Mouse (Mus musculus) myocyte (in vitro differentiated cells): ENCODE results near the gene Hspb6.

Experiments used
- E2F4 ChIP-seq: IDR thresholded peaks from one replicate; pipeline ENCODE4 v1.6.1; 2011; ENCODE audit warnings: mild to moderate bottlenecking, control low read depth, moderate library complexity; ENCODE audit not compliant: insufficient read depth
- MAX ChIP-seq: IDR thresholded peaks from one replicate; pipeline ENCODE4 v1.6.1; 2011; ENCODE audit warnings: low read depth, mild to moderate bottlenecking, control low read depth
- MYOD1 ChIP-seq, 3 experiments: IDR thresholded peaks; one replicate each; pipeline ENCODE4 v1.6.1; 2011; ENCODE audit warnings: control low read depth in 2 of 3, low read depth in 2 of 3, mild to moderate bottlenecking in 2 of 3, moderate library complexity in 1 of 3; ENCODE audit not compliant: insufficient read length in 2 of 3, control insufficient read depth in 1 of 3
- POLR2A ChIP-seq: IDR thresholded peaks from one replicate; pipeline ENCODE4 v1.6.1; 2011; ENCODE audit warnings: low read depth, mild to moderate bottlenecking, control low read depth, moderate library complexity; ENCODE audit not compliant: insufficient read length
- SRF ChIP-seq: IDR thresholded peaks from one replicate; pipeline ENCODE4 v1.6.1; 2011; ENCODE audit warnings: low read depth; ENCODE audit not compliant: control insufficient read depth, insufficient read length
- TCF12 ChIP-seq: IDR thresholded peaks from one replicate; pipeline ENCODE4 v1.6.1; 2011; ENCODE audit warnings: mild to moderate bottlenecking, control low read depth; ENCODE audit not compliant: poor library complexity, insufficient read depth, severe bottlenecking
- TCF3 ChIP-seq: IDR thresholded peaks from one replicate; pipeline ENCODE4 v1.6.1; 2011; ENCODE audit warnings: low read depth, control low read depth; ENCODE audit not compliant: insufficient read length

GRCm38 (mm10) chr7:30520396-30520795, 31.6 kb upstream of the Hspb6 start:
- TF ChIP-seq SRF (no peak), MAX (no peak), TCF12 (no peak), POLR2A (no peak), MYOD1 (IDR thresholded peaks at IDR 0.05; ENCODE audit: control insufficient read depth in 1 of 3, insufficient read length in 2 of 3, low read depth in 2 of 3) (no peak), E2F4 (no peak), TCF3 (no peak)
